Mouse (Mus musculus): ENCODE measurements at regions not wholly inside any gene's neighbourhood (a gene's known extent, or its start where the extent isn't known, plus 50 kb on each side); places are given as distances from the start of the nearest gene placed in this dataset.
"Not testable (repeated sequence)": the region's sequence is repeated elsewhere in the genome, so short reads cannot be mapped to it uniquely, and the experiment has no call there.

DNA sequence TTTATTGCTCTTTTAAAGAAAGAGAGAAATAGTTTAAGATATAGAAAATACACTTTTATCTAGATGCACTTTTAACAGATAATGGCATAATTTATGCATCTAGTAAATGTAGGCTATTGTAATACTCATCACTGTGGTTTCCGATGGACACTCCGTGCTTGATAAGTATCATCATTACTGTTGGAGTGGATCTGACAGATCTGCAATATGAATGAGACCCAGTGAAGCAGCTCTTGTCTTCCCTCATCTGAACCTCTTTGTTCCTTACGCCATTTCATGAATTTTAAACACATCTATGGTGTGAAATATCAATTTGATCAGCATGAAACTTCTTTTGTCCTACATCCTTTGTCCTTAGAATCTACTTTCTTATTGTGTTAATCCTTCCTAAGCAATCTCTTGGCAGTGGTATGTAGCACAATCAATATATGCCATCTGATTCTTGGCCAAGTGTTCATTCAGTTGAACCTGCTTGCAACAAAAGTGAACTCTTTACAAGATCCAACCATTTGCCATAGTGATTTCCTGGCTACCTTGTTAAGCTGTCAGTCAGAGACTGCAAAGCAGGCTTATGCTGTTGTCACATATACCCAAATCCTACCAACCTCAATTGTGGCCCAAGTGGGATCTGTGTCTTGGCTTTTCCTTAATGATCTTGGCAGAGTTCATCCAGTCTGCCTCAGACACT is 452.0 kb upstream of the Dab2 start:
- Histone ChIP-seq H3K36me3 (ENCODE audit: control insufficient read depth, insufficient read depth, low read length) (no peaks in the 10 kb centered on the region), H3K4me2 (ENCODE audit: low read length) (no peak overlapping the region), H3K4me3 (ENCODE audit: low read length) (no peak overlapping the region), H3K27me3 (replicated peaks; ENCODE audit: control insufficient read depth, insufficient read depth, low read length) (no peaks in the 10 kb centered on the region), H3K9me3 (ENCODE audit: control insufficient read depth, low read length) (no peaks in the 10 kb centered on the region), H3K27ac (ENCODE audit: low read depth, low read length) (no peak overlapping the region), H3K4me1 (ENCODE audit: control insufficient read depth, insufficient read depth, low read depth, low read length) (no peaks in the 10 kb centered on the region), H3K9ac (ENCODE audit: low read depth, low read length) (no peak overlapping the region)
- 25% methylated on average over 3 of the region's 3 CpGs for WGBS
- ATAC-seq, result peak; percentile 48; the same call in 1 of the 2 replicates

DNA sequence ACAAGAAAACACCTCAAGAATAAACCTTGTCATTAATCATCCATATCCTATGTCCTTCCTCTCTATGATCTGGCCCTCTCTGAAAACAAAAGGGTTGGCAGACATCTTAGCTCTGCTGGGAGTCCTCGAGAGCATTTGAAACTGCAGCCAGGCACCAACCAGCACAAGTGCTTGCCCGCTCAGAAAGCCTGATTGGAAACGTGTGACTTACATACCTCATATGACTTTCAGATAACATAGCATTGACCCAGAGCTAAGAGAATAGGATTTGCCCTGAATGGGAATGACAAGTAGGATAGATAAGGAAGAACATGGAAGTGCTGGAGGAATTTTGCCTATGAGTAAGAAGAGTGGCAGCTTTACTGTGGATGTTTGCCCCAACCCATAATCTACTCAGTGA is 447.1 kb upstream of the Dab2 start:
- no peaks in the 10 kb centered on the region for H3K4me1 ChIP-seq (ENCODE audit: control insufficient read depth, insufficient read depth, low read depth, low read length)
- no peak overlapping the region for H3K27ac ChIP-seq (ENCODE audit: low read depth, low read length)
- no peak overlapping the region for H3K4me2 ChIP-seq (ENCODE audit: low read length)
- 71% methylated on average over 3 of the region's 3 CpGs for WGBS
- H3K9me3 ChIP-seq (ENCODE audit: control insufficient read depth, low read length), result no peaks in the 10 kb centered on the region
- no peaks in the 10 kb centered on the region for H3K27me3 ChIP-seq (replicated peaks; ENCODE audit: control insufficient read depth, insufficient read depth, low read length)
- H3K4me3 ChIP-seq (ENCODE audit: low read length), result no peak overlapping the region
- no peak for ATAC-seq
- no peak overlapping the region for H3K9ac ChIP-seq (ENCODE audit: low read depth, low read length)
- H3K36me3 ChIP-seq (ENCODE audit: control insufficient read depth, insufficient read depth, low read length), result no peaks in the 10 kb centered on the region

- peak; percentile 72 for ATAC-seq
- no peaks in the 10 kb centered on the region for H3K27me3 ChIP-seq (replicated peaks; ENCODE audit: control insufficient read depth, insufficient read depth, low read length)
- no peak overlapping the region for H3K4me2 ChIP-seq (ENCODE audit: low read length)
- WGBS, result 70% methylated on average over 12 of the region's 12 CpGs
- H3K4me1 ChIP-seq (ENCODE audit: control insufficient read depth, insufficient read depth, low read depth, low read length), result no peaks in the 10 kb centered on the region
- H3K36me3 ChIP-seq (ENCODE audit: control insufficient read depth, insufficient read depth, low read length), result no peaks in the 10 kb centered on the region
- H3K9ac ChIP-seq (ENCODE audit: low read depth, low read length), result no peak overlapping the region
- H3K9me3 ChIP-seq (ENCODE audit: control insufficient read depth, low read length), result no peaks in the 10 kb centered on the region
- H3K4me3 ChIP-seq (ENCODE audit: low read length), result no peak overlapping the region
- no peak overlapping the region for H3K27ac ChIP-seq (ENCODE audit: low read depth, low read length)
These were observed 430.3 kb upstream of the Dab2 start for GRCm38 (mm10) chr15:5869289-5869688.

GRCm38 (mm10) chr15:5869866-5870265 is 429.7 kb upstream of the Dab2 start:
- no peak overlapping the region for H3K4me3 ChIP-seq (ENCODE audit: low read length)
- H3K4me1 ChIP-seq (ENCODE audit: control insufficient read depth, insufficient read depth, low read depth, low read length), result no peaks in the 10 kb centered on the region
- ATAC-seq, result no peak
- H3K27ac ChIP-seq (ENCODE audit: low read depth, low read length), result no peak overlapping the region
- 76% methylated on average over 2 of the region's 2 CpGs for WGBS
- H3K4me2 ChIP-seq (ENCODE audit: low read length), result no peak overlapping the region
- no peaks in the 10 kb centered on the region for H3K9me3 ChIP-seq (ENCODE audit: control insufficient read depth, low read length)
- H3K9ac ChIP-seq (ENCODE audit: low read depth, low read length), result no peak overlapping the region
- H3K36me3 ChIP-seq (ENCODE audit: control insufficient read depth, insufficient read depth, low read length), result no peaks in the 10 kb centered on the region
- no peaks in the 10 kb centered on the region for H3K27me3 ChIP-seq (replicated peaks; ENCODE audit: control insufficient read depth, insufficient read depth, low read length)

GRCm38 (mm10) chr15:5872042-5872441 is 427.5 kb upstream of the Dab2 start:
- Histone ChIP-seq H3K36me3 (ENCODE audit: control insufficient read depth, insufficient read depth, low read length) (no peaks in the 10 kb centered on the region), H3K27ac (ENCODE audit: low read depth, low read length) (no peak overlapping the region), H3K9me3 (ENCODE audit: control insufficient read depth, low read length) (no peaks in the 10 kb centered on the region), H3K4me3 (ENCODE audit: low read length) (no peak overlapping the region), H3K27me3 (replicated peaks; ENCODE audit: control insufficient read depth, insufficient read depth, low read length) (no peaks in the 10 kb centered on the region), H3K4me2 (ENCODE audit: low read length) (no peak overlapping the region), H3K9ac (ENCODE audit: low read depth, low read length) (no peak overlapping the region), H3K4me1 (ENCODE audit: control insufficient read depth, insufficient read depth, low read depth, low read length) (no peaks in the 10 kb centered on the region)
- no peak for ATAC-seq
- 86% methylated on average over 3 of the region's 3 CpGs for WGBS

DNA sequence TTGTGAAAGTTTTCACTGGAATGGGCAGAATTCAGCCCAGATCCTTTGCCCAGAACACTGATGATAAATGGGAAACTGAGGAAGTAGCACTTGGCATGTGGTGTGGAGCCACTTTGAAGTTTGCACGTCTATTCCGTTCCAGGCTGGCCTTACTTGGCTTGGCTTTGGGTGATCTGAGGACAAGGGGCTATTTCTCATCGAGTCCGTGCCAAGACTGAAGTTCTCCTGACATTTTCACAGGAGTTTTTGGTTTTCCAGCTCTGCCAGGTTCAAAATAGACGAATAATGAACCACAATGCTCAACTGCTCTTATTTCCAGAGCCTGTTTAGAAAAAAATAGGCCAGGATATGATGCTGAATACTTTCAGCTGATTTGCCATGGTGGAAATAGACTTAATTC is 421.8 kb upstream of the Dab2 start:
- H3K27ac ChIP-seq (ENCODE audit: low read depth, low read length), result no peak overlapping the region
- H3K4me1 ChIP-seq (ENCODE audit: control insufficient read depth, insufficient read depth, low read depth, low read length), result no peaks in the 10 kb centered on the region
- H3K9me3 ChIP-seq (ENCODE audit: control insufficient read depth, low read length), result no peaks in the 10 kb centered on the region
- 93% methylated on average over 5 of the region's 5 CpGs for WGBS
- no peak for ATAC-seq
- no peaks in the 10 kb centered on the region for H3K36me3 ChIP-seq (ENCODE audit: control insufficient read depth, insufficient read depth, low read length)
- no peak overlapping the region for H3K4me3 ChIP-seq (ENCODE audit: low read length)
- H3K9ac ChIP-seq (ENCODE audit: low read depth, low read length), result no peak overlapping the region
- H3K4me2 ChIP-seq (ENCODE audit: low read length), result no peak overlapping the region
- no peaks in the 10 kb centered on the region for H3K27me3 ChIP-seq (replicated peaks; ENCODE audit: control insufficient read depth, insufficient read depth, low read length)

- no peaks in the 10 kb centered on the region for H3K27me3 ChIP-seq (replicated peaks; ENCODE audit: control insufficient read depth, insufficient read depth, low read length)
- H3K27ac ChIP-seq (ENCODE audit: low read depth, low read length), result no peak overlapping the region
- 90% methylated on average over 3 of the region's 3 CpGs for WGBS
- no peaks in the 10 kb centered on the region for H3K9me3 ChIP-seq (ENCODE audit: control insufficient read depth, low read length)
- H3K9ac ChIP-seq (ENCODE audit: low read depth, low read length), result no peak overlapping the region
- no peak overlapping the region for H3K4me2 ChIP-seq (ENCODE audit: low read length)
- no peak for ATAC-seq
- no peaks in the 10 kb centered on the region for H3K4me1 ChIP-seq (ENCODE audit: control insufficient read depth, insufficient read depth, low read depth, low read length)
- H3K36me3 ChIP-seq (ENCODE audit: control insufficient read depth, insufficient read depth, low read length), result no peaks in the 10 kb centered on the region
- no peak overlapping the region for H3K4me3 ChIP-seq (ENCODE audit: low read length)
These were observed 408.4 kb upstream of the Dab2 start for GRCm38 (mm10) chr15:5891188-5891587.

GRCm38 (mm10) chr15:5892034-5892433 is 407.6 kb upstream of the Dab2 start:
- no peaks in the 10 kb centered on the region for H3K27me3 ChIP-seq (replicated peaks; ENCODE audit: control insufficient read depth, insufficient read depth, low read length)
- ATAC-seq, result no peak
- no peaks in the 10 kb centered on the region for H3K4me1 ChIP-seq (ENCODE audit: control insufficient read depth, insufficient read depth, low read depth, low read length)
- 90% methylated on average over 3 of the region's 3 CpGs for WGBS
- H3K27ac ChIP-seq (ENCODE audit: low read depth, low read length), result no peak overlapping the region
- H3K9ac ChIP-seq (ENCODE audit: low read depth, low read length), result no peak overlapping the region
- no peaks in the 10 kb centered on the region for H3K9me3 ChIP-seq (ENCODE audit: control insufficient read depth, low read length)
- no peak overlapping the region for H3K4me2 ChIP-seq (ENCODE audit: low read length)
- H3K4me3 ChIP-seq (ENCODE audit: low read length), result no peak overlapping the region
- no peaks in the 10 kb centered on the region for H3K36me3 ChIP-seq (ENCODE audit: control insufficient read depth, insufficient read depth, low read length)

DNA sequence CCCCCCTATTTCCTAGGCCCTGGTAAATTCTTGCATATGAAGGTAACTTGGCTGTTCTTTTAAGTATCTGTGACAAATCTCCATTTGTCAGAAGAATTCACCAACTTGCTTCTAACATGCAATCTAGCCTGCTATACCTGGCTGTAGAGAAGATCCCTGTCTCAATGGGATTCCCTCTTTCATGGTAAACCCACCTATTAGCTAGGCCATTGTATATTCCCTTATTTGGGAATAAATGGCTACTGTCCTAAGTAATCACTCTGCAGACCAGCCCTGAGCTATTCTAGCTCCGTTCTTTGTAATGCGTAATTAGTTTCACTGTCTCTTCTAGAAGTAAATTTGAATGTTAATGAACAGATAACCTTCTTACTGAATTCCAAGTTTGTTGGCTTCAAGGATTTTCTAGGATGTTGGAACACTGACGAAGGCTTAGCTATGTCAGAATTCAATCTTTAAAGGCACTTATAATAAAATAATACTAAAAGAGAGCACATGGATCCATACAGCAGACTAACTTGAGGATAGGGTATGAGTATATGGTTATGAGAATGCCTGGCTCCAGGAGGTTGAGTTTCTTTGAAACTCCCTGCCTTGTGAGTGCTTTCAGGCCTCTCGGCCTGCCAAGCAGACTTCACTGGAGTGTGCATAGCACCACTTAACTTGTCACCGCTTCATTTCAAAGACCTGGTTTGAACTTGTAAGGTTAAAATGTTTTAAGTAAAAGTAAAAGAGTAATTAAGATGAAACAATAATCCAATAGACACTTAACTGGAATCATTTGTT is 403.7 kb upstream of the Dab2 start:
- not testable (repeated sequence) for H3K4me2 ChIP-seq (ENCODE audit: low read length); H3K4me1 ChIP-seq (ENCODE audit: control insufficient read depth, insufficient read depth, low read depth, low read length); H3K9me3 ChIP-seq (ENCODE audit: control insufficient read depth, low read length); H3K9ac ChIP-seq (ENCODE audit: low read depth, low read length); ATAC-seq; H3K27ac ChIP-seq (ENCODE audit: low read depth, low read length); H3K36me3 ChIP-seq (ENCODE audit: control insufficient read depth, insufficient read depth, low read length); H3K27me3 ChIP-seq (replicated peaks; ENCODE audit: control insufficient read depth, insufficient read depth, low read length); H3K4me3 ChIP-seq (ENCODE audit: low read length)
- WGBS, result 74% methylated on average over 5 of the region's 5 CpGs

Data from hindbrain, embryonic 16.5 days (tissue).